Mouse (Mus musculus) E14TG2a.4 (cell line): ENCODE data around the gene Rps29.
"Not testable (repeated sequence)": the region's sequence is repeated elsewhere in the genome, so short reads cannot be mapped to it uniquely, and the experiment has no call there.

Experiments
- CTCF ChIP-seq: conservative IDR thresholded peaks from 2 replicates; pipeline ENCODE4 v1.5.1; 2014; ENCODE audit warnings: low read length
- NANOG ChIP-seq: IDR thresholded peaks from 2 replicates; pipeline ENCODE4 v1.6.1; 2014; ENCODE audit warnings: borderline replicate concordance, low read length, mixed read lengths
- POU5F1 ChIP-seq: IDR thresholded peaks from 2 replicates; pipeline ENCODE4 v1.6.1; 2014; ENCODE audit warnings: low read length, borderline replicate concordance

GRCm38 (mm10) chr12:69158765-69159577, at the start of gene Rps29:
- TF ChIP-seq CTCF, POU5F1, NANOG: not testable (repeated sequence)
